Mouse (Mus musculus) gastrocnemius, postnatal 14 days (tissue): ENCODE measurements around the gene Pln. TPM values are rescaled to one million over a fixed set of nuclear protein-coding genes. Genes with fewer than 3 reads are reported as not detected.

Experiments
- DNase-seq: peaks from one replicate; pipeline ENCODE4 v3.0.0; 2021; ENCODE audit warnings: mixed read lengths
- intact Hi-C: fragments of 180-260 bp; cut with DNase I; formaldehyde crosslinking; loops from one replicate; pipeline ENCODE4 v1.15.1; 2025; ENCODE audit warnings: low total_unique reads
- total RNA-seq, 2 experiments: library from RNA; stranded (reverse); gene quantifications; 2 replicates each; pipeline ENCODE4 v1.2.3; 2021

Pln gene
- total RNA-seq, 2 experiments from 2014 or later: 1.6 TPM

- DNase-seq: no peak
- intact Hi-C loops: loop anchor here (5.0 kb wide), 1 partner anchor 163 kb away; no protein-coding TSS in a partner anchor
Observed at GRCm38 (mm10) chr10:53349254-53349653, 11.8 kb downstream of the Pln start.

- intact Hi-C loops: no loop called here
- no peak for DNase-seq
Observed at GRCm38 (mm10) chr10:53353665-53354064, 16.2 kb downstream of the Pln start.

DNA sequence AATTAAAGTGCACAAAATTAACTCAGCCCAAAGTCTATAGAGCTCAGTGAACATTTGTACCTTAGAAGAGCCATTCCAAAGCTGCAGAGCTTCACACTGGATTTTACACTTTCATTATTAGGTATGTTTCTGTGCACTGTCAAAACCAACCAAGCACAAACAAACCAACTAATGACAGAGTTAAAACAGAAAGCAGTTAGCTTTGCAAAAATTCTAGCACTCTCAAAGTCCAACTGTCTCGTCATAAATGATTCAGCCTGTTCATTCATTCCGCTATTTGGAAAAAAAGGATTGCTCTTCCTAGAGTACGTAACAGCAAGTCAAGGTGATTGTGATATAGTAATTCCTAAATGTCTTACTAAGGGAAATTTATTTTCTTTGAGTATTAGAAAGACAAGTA is 21.5 kb downstream of the Pln start:
- intact Hi-C loops: no loop called here
- DNase-seq: no peak

DNA sequence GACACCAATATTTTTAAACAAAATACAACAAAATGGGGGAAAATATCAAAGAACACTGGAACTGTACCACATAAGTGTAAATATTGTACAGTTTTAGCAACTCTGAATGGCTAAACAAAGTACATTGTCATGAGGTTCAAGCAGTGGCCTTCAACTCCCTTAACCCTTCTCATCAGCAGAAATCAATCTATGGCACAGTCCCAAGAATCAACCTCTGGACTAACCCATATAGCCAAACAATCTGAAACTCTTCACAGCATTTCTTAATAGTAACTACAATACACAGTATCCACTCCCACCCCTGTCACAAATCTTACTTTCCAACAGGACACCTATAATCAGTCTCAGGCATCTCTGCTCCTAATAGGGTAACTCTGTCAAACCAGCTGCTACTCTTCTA is 26.8 kb downstream of the Pln start:
- no peak for DNase-seq
- intact Hi-C loops: no loop called here

DNA sequence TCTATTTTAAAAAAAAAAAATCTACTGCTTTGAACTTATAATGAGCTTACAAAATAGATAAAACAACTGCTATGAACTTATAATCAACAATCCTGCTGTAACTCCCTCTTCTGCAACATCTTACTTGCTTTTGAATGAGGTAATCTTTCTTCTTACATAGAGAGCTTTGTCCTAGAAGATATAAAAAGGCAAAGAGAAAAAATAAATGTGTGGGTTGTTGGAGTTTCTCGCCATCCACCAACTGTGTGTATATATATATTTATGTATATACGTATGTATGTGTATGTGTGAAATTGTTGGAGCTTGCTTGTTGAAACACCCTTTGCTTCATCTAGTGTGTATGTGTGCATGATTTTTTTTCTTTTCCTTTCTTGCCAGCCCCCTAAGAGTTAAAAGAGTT is 29.8 kb downstream of the Pln start:
- no peak for DNase-seq
- intact Hi-C loops: no loop called here

DNA sequence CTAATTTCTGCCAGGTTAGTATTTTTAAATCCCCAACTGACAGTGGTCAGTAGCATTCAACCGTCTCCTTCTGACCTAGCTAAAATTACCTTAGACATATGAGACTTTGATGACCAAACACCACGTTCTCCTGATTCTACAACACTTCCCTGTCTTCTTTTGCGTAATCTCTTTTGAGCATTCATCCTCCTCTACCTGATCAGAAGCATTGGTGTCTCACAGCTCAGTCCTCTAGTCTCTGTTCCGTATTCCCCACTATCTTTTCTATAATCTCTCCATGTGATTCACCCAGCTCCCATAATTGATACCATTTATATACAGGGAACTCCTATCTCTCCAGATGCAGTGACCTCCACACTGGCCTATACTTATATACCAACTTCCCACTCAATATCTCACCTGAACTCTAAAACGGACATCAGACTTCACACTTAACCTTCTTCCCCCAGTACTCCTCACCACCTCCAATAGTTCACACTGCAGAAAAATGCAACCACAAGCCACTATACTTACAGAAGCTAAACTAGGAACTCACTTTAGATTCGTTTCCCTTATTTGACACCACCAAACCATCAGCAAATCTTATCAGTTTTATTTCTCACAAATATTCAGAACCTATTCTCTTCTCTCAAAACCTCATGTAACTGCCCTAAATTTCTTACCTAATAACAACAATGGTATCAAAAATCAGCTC is 36.6 kb downstream of the Pln start:
- intact Hi-C loops: no loop called here
- no peak for DNase-seq

DNA sequence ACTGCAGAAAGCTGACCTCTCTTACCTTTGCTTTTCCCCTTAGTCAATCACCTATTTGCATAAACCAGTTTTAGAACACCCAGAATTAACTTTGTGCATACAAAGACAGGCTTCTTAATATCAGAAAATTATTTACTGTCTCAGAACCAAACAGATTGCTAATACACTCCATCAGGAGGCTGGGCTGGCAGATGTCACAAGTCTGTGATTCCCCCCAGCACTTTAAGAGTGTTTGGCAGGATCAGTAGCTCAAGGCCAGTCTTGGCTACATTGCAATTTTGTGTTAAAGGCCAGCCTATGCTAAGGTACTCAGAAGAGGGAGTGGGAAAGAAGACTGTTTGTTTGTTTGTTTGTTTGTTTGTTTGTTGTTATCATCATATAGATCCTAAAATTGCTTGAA is 39.6 kb downstream of the Pln start:
- DNase-seq: no peak
- intact Hi-C loops: no loop called here

GRCm38 (mm10) chr10:53378296-53378695 is 40.8 kb downstream of the Pln start:
- intact Hi-C loops: no loop called here
- no peak for DNase-seq

- DNase-seq: no peak
- intact Hi-C loops: no loop called here
Observed at GRCm38 (mm10) chr10:53378981-53379708, 41.7 kb downstream of the Pln start.

DNA sequence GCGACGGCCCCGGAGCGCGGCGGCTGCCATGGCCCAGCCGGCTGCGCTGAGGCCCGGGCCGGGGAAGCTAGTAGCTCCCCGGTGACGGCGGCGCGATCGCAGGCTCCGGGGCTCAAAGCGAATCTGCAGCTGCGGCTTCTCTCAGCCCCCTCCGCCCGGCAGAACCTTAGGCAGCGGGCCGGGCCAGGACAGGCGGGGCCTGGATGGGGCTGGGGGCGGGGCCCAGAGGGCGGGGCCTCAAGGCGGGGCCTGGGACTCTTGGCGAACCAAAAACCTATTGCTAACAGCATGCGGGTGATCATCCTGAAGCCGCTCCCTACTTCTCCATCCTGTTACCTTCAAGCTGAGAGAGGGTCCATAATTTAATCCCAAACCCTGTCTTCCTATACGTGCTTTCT is 42.2 kb downstream of the Pln start, which contains the start of gene Cep85l:
Gene Cep85l (minus strand): TSS at position 239 of the 398 bp plus-strand sequence.
- intact Hi-C loops: no loop called here
- DNase-seq: peak; percentile 93

DNA sequence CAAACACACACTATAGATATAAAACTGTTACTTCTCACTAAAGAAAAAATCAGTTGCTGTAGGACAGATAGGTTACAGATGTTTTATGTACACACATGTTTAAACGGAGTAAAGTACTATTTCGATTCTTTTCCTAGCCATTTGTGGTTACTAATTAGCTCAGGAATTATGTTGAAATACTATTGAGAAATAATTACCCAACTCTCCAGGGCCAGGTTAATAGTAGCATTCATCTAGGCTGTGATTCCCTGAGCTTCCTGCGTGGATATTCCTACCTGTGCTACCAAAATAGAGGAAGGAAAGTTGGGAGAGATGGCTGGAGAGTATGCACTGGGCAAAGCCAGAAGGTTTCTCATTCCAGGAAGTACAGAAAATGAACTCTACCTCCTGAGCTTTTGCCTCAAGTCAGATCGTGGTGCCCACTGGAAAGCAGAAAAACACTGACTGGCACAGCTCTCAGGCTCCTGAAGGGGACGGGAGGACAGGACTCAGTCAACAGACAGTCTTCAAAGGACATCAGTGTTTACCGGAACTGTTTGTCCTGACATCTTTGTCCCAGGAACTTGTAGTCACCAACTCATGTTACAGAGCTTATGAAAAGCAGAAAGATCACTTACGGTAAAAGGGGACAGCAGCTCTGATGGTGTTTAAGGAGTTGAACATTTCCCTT is 45.4 kb downstream of the Pln start:
- no peak for DNase-seq
- intact Hi-C loops: no loop called here

DNA sequence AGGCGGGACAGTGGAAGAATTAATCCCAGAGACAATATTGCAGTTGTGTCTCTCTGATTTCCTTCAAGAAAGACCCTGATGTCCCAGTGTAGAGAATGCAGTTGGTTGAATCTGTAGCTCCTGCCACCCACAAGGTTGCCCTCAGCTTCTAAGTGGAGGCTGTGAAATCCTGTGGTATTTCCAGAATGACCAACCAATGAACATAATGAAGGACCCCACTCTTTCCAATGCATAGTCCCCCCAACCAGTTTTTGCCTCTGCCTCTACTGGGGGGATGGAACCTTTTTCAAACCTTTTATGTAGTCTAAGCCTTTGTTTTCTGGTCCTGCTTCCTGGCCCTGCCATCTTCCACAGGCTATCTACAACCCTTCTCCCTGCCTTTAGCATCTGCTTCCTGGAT is 47.4 kb downstream of the Pln start:
- DNase-seq: no peak
- intact Hi-C loops: no loop called here

DNA sequence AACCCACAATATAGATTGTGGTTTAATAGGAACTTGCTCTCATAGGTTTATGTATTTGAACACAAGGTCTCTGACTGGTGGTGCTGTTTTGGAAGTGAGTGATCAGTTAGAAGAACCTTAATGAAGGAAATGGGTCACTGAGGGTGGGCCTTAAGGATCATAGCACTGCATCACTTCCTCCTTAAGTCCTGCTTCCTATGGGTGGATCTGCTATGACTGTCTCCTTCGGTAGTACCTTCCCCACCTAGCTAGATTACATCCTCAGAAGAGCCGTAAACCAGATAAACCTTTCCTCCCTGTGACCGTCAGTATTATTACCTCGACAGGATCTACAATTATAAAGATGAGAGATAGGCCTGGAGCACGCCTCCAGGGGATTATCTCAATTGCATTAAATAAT is 48.0 kb downstream of the Pln start:
- intact Hi-C loops: no loop called here
- DNase-seq: no peak

GRCm38 (mm10) chr10:53388227-53388920 is 50.9 kb downstream of the Pln start:
- DNase-seq: no peak
- intact Hi-C loops: no loop called here

DNA sequence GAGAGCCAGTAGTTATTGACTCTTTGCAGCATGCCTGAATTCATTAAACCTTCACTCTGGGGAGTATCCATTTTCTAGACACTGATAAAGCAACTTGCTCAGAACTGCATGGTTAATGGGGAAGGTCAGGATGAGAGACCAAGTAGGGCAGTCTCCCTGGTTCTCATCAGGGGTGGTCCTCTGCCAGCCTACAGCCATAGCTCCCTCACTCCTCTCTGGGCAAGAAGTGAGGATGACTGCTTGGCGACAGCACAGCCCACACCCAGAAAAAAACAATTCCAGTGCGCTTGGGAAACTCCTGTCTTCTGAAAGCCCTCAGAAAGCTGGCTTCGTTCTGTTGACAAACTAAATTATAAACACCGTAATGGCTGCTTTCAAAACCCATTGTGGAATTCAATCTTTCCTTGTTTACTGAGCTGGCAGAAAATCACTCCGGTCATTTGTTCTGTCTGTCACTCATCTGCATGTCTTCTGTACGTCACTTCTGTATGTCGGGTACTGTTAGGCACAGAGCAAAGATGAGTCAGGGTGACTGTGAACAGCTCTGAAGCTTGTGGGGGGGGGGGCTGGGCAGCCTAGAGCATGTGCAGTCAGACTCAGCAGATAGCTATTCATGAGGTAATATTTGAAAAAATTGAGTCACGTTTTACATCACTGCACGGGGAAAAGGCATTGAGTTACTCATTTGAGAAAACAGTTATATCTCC is 57.6 kb downstream of the Pln start:
- intact Hi-C loops: no loop called here

More for the DNA sequence above, 57.6 kb downstream of the Pln start:
- DNase-seq: no peak

Other genes starting within 250 kb of the Pln start
- gene Cep85l, start 42.3 kb downstream of the Pln start, total RNA-seq: 10 to 100 TPM; 28.0 to 68.5 TPM